Mouse (Mus musculus) midbrain, embryonic 13.5 days (tissue): ENCODE data around the gene Hsd17b10. TPM values are rescaled to one million over a fixed set of nuclear protein-coding genes. Genes with fewer than 3 reads are reported as not detected.

Source experiments
- ATAC-seq: fragments of 200-750 bp; cut with Nextera tagmentation; 2 replicates; pipeline ENCODE4 v1.8.0; 2017; ENCODE audit warnings: mild to moderate bottlenecking, moderate TSS enrichment, moderate library complexity
- H3K27ac ChIP-seq: fragments of 300-500 bp; sonication (generic); 2 replicates; pipeline ENCODE4 v1.5.1; 2015; ENCODE audit warnings: inconsistent platforms, mild to moderate bottlenecking, moderate library complexity
- H3K27me3 ChIP-seq: fragments of 300-500 bp; sonication (generic); 2 replicates; pipeline ENCODE4 v1.6.1; 2015; ENCODE audit warnings: mild to moderate bottlenecking, inconsistent platforms
- H3K36me3 ChIP-seq: fragments of 300-500 bp; sonication (generic); 2 replicates; pipeline ENCODE4 v1.6.1; 2015; ENCODE audit warnings: mild to moderate bottlenecking, inconsistent platforms
- H3K4me1 ChIP-seq: fragments of 300-500 bp; sonication (generic); replicated peaks from 2 replicates; pipeline ENCODE4 v1.6.1; 2015; ENCODE audit warnings: inconsistent platforms
- H3K4me2 ChIP-seq: fragments of 300-500 bp; sonication (generic); replicated peaks from 2 replicates; pipeline ENCODE4 v1.6.1; 2015; ENCODE audit warnings: moderate library complexity, mild to moderate bottlenecking, inconsistent platforms
- H3K4me3 ChIP-seq: fragments of 300-500 bp; sonication (generic); replicated peaks from 2 replicates; pipeline ENCODE4 v1.5.1; 2015; ENCODE audit warnings: mild to moderate bottlenecking, inconsistent platforms
- H3K9ac ChIP-seq: fragments of 300-500 bp; sonication (generic); replicated peaks from 2 replicates; pipeline ENCODE4 v1.6.1; 2015; ENCODE audit warnings: mild to moderate bottlenecking, inconsistent platforms
- H3K9me3 ChIP-seq: fragments of 300-500 bp; sonication (generic); 2 replicates; pipeline ENCODE4 v1.6.1; 2016; ENCODE audit warnings: mild to moderate bottlenecking, inconsistent platforms
- WGBS: fragments of 180-500 bp; shearing (Covaris S2); methylation state at CpG from one replicate; pipeline ENCODE4 v1.1.7; 2015; 5-methylcytosine and 5-hydroxymethylcytosine counted together
- polyA plus RNA-seq: library from polyadenylated mRNA; unstranded; fragments of >200 nt; fragmentation: Nextera tagmentation; extraction: Ambion mirVana; gene quantifications from 2 replicates; pipeline ENCODE4 v1.2.1, GENCODE M21; 2015

The Hsd17b10 gene
- 119 and 128 TPM in 2 replicates for polyA plus RNA-seq

GRCm38 (mm10) chrX:152001737-152002710 lies at the start of gene Hsd17b10:
TSS of gene Hsd17b10 (plus strand) at chrX:152001845.
- Histone ChIP-seq H3K27ac (peak within 1 kb of the TSS; percentile 30; the same call in 1 of the 2 replicates), H3K9ac (peak within 1 kb of the TSS; percentile 56)

GRCm38 (mm10) chrX:151999006-151999710 lies 2.5 kb upstream of the Hsd17b10 start:
- Histone ChIP-seq H3K4me1 (no peaks in the 10 kb centered on the region), H3K4me2 (no peak overlapping the region), H3K36me3 (0 out of 2 replicates have a peak, but pooled peaks cover 2% of the 10 kb centered on the region), H3K9ac (no peak overlapping the region), H3K9me3 (no peaks in the 10 kb centered on the region), H3K27me3 (peaks cover 82% of the 10 kb centered on the region), H3K27ac (no peak overlapping the region), H3K4me3 (no peak overlapping the region)
- no peak for ATAC-seq
- WGBS, result 67% methylated on average over 4 of the region's 4 CpGs

More at GRCm38 (mm10) chrX:152001737-152002710, at the start of gene Hsd17b10:
- Histone ChIP-seq H3K36me3 (peaks cover 8% of the 10 kb centered on the region; the same call in 1 of the 2 replicates), H3K4me3 (peak within 1 kb of the TSS; percentile 50), H3K27me3 (peaks cover 87% of the 10 kb centered on the region), H3K4me2 (peak within 1 kb of the TSS; percentile 69), H3K9me3 (no peaks in the 10 kb centered on the region), H3K4me1 (no peaks in the 10 kb centered on the region)
- WGBS, result 24% methylated on average over 41 of the region's 41 CpGs
- peak; percentile 97 for ATAC-seq

GRCm38 (mm10) chrX:152001182-152001684 lies 412 bp upstream of the Hsd17b10 start:
- no peaks in the 10 kb centered on the region for H3K4me1 ChIP-seq

GRCm38 (mm10) chrX:152002865-152003264 lies 1.2 kb downstream of the Hsd17b10 start:
- no peak for ATAC-seq
- peak overlapping the region; percentile 69 for H3K4me2 ChIP-seq
- 85% methylated on average over 2 of the region's 2 CpGs for WGBS
- peaks cover 87% of the 10 kb centered on the region for H3K27me3 ChIP-seq
- H3K4me1 ChIP-seq, result no peaks in the 10 kb centered on the region
- H3K27ac ChIP-seq, result no peak overlapping the region
- no peak overlapping the region for H3K4me3 ChIP-seq
- H3K36me3 ChIP-seq, result peaks cover 10% of the 10 kb centered on the region; the same call in 1 of the 2 replicates
- no peaks in the 10 kb centered on the region for H3K9me3 ChIP-seq
- no peak overlapping the region for H3K9ac ChIP-seq

More at GRCm38 (mm10) chrX:152001182-152001684, 412 bp upstream of the Hsd17b10 start:
- WGBS, result 52% methylated on average over 9 of the region's 9 CpGs
- H3K27me3 ChIP-seq, result peaks cover 87% of the 10 kb centered on the region
- H3K4me2 ChIP-seq, result peak overlapping the region; percentile 69
- 0 out of 2 replicates have a peak, but pooled peaks cover 6% of the 10 kb centered on the region for H3K36me3 ChIP-seq
- no peak overlapping the region for H3K27ac ChIP-seq
- peak overlapping the region; percentile 50 for H3K4me3 ChIP-seq
- no peak overlapping the region for H3K9ac ChIP-seq
- peak; percentile 39 for ATAC-seq
- H3K9me3 ChIP-seq, result no peaks in the 10 kb centered on the region

GRCm38 (mm10) chrX:152007863-152008262 lies 6.2 kb downstream of the Hsd17b10 start:
- WGBS, result 77% methylated on average over 1 of the region's 1 CpGs
- Histone ChIP-seq H3K27ac (no peak overlapping the region), H3K36me3 (peaks cover 12% of the 10 kb centered on the region; the same call in 1 of the 2 replicates), H3K27me3 (peaks cover 80% of the 10 kb centered on the region; the same call in 1 of the 2 replicates), H3K4me1 (no peaks in the 10 kb centered on the region), H3K4me3 (no peak overlapping the region), H3K4me2 (no peak overlapping the region), H3K9me3 (no peaks in the 10 kb centered on the region), H3K9ac (no peak overlapping the region)
- ATAC-seq, result no peak

GRCm38 (mm10) chrX:152015752-152016150 lies 14.1 kb downstream of the Hsd17b10 start:
- H3K36me3 ChIP-seq, result peaks cover 10% of the 10 kb centered on the region; the same call in 1 of the 2 replicates
- peak overlapping the region; percentile 55 for H3K4me3 ChIP-seq
- H3K27me3 ChIP-seq, result peaks cover 68% of the 10 kb centered on the region
- peak overlapping the region; percentile 63 for H3K9ac ChIP-seq
- H3K4me2 ChIP-seq, result peak overlapping the region; percentile 56
- 32% methylated on average over 11 of the region's 11 CpGs for WGBS
- H3K9me3 ChIP-seq, result no peaks in the 10 kb centered on the region
- ATAC-seq, result no peak; the same call in 1 of the 2 replicates
- H3K27ac ChIP-seq, result peak overlapping the region; percentile 83
- peaks cover 10% of the 10 kb centered on the region for H3K4me1 ChIP-seq

GRCm38 (mm10) chrX:152016151-152017145 lies 14.8 kb downstream of the Hsd17b10 start, which contains the start of the genes Ribc1 and Smc1a:
TSS of gene Ribc1 (minus strand) at chrX:152016295.
TSS of gene Smc1a (plus strand) at chrX:152016428.
- Histone ChIP-seq H3K9ac (peak within 1 kb of the TSS; percentile 64), H3K36me3 (peaks cover 10% of the 10 kb centered on the region; the same call in 1 of the 2 replicates), H3K4me1 (peaks cover 10% of the 10 kb centered on the region), H3K27me3 (peaks cover 70% of the 10 kb centered on the region), H3K27ac (peak within 1 kb of the TSS; percentile 83), H3K4me3 (peak within 1 kb of the TSS; percentile 55), H3K4me2 (peak within 1 kb of the TSS; percentile 61), H3K9me3 (no peaks in the 10 kb centered on the region)
- 20% methylated on average over 64 of the region's 64 CpGs for WGBS
- peak; percentile 99 for ATAC-seq

GRCm38 (mm10) chrX:152017186-152017585 lies 15.5 kb downstream of the Hsd17b10 start:
- Histone ChIP-seq H3K4me2 (peak overlapping the region; percentile 61), H3K27ac (peak overlapping the region; percentile 76; the same call in 1 of the 2 replicates), H3K9me3 (no peaks in the 10 kb centered on the region), H3K36me3 (peaks cover 10% of the 10 kb centered on the region; the same call in 1 of the 2 replicates), H3K4me1 (peaks cover 10% of the 10 kb centered on the region), H3K27me3 (peaks cover 66% of the 10 kb centered on the region), H3K4me3 (peak overlapping the region; percentile 55), H3K9ac (peak overlapping the region; percentile 64)
- WGBS, result 28% methylated on average over 14 of the region's 14 CpGs
- no peak for ATAC-seq

- WGBS, result 75% methylated on average over 2 of the region's 2 CpGs
- Histone ChIP-seq H3K27ac (no peak overlapping the region), H3K27me3 (peaks cover 68% of the 10 kb centered on the region), H3K4me2 (no peak overlapping the region), H3K9ac (no peak overlapping the region), H3K9me3 (no peaks in the 10 kb centered on the region), H3K4me3 (no peak overlapping the region), H3K36me3 (0 out of 2 replicates have a peak, but pooled peaks cover 3% of the 10 kb centered on the region), H3K4me1 (peaks cover 10% of the 10 kb centered on the region)
- ATAC-seq, result no peak
Observed at GRCm38 (mm10) chrX:152019294-152019693, 17.6 kb downstream of the Hsd17b10 start.

GRCm38 (mm10) chrX:152039865-152040264 lies 38.2 kb downstream of the Hsd17b10 start:
- no peaks in the 10 kb centered on the region for H3K9me3 ChIP-seq
- peaks cover 59% of the 10 kb centered on the region for H3K27me3 ChIP-seq
- no peak overlapping the region for H3K4me2 ChIP-seq
- no peaks in the 10 kb centered on the region for H3K4me1 ChIP-seq
- no peak overlapping the region for H3K27ac ChIP-seq
- peaks cover 37% of the 10 kb centered on the region for H3K36me3 ChIP-seq
- no peak for ATAC-seq
- H3K4me3 ChIP-seq, result no peak overlapping the region
- no peak overlapping the region for H3K9ac ChIP-seq
